Mouse (Mus musculus): ENCODE results near the gene Spice1. TPM values are rescaled to one million over a fixed set of nuclear protein-coding genes. Genes with fewer than 3 reads are reported as not detected.

Spice1 gene
- polyA plus RNA-seq, 1 experiment = 3.1 TPM

DNA sequence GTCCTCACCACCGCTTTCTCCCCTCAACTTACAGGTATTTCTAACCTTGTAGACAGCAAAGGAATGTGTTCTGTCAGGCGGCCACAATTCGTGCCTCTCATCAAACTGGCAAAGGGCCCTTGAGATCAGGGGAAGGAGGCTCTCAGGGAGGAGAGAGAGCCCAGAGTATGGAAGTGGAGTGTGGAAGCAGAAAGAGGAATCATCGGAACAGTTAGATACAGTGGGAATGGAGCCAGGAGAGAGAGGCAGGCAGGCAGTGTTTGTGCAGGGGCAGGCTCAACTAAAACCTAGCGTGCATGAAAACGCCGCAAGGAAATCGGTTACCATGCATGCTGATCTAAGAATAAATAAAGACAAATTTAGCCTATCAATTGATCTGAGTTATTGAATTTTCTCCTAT is 70.7 kb downstream of the Spice1 start:
- H3K79me3 ChIP-seq (ENCODE audit: low read depth) = no peaks in the 10 kb centered on the region
- TF ChIP-seq FOSL1 (IDR thresholded peaks at IDR 0.05; ENCODE audit: insufficient read depth, low read length, poor library complexity, severe bottlenecking) (no peak), MYOG (IDR thresholded peaks at IDR 0.05; ENCODE audit: control insufficient read depth, extremely low read depth, insufficient read length) (no peak), USF1 (IDR thresholded peaks at IDR 0.05; ENCODE audit: low read depth) (no peak), MAX (IDR thresholded peaks at IDR 0.05) (no peak), CTCF (IDR thresholded peaks at IDR 0.05; ENCODE audit: control insufficient read depth, insufficient read depth, insufficient read length) (no peak), CEBPB (IDR thresholded peaks at IDR 0.05; ENCODE audit: low read depth) (no peak), MYOD1 (IDR thresholded peaks at IDR 0.05; ENCODE audit: control insufficient read depth, insufficient read length, low read depth) (no peak)
- no peaks in the 10 kb centered on the region for H3K79me2 ChIP-seq (ENCODE audit: control insufficient read depth, insufficient read depth)
- no peak overlapping the region for H3K4me3 ChIP-seq (ENCODE audit: insufficient read depth, poor library complexity, severe bottlenecking)
- H3K36me3 ChIP-seq (ENCODE audit: control insufficient read depth, insufficient read depth) = no peaks in the 10 kb centered on the region
- peaks cover 5% of the 10 kb centered on the region for H3K27me3 ChIP-seq (ENCODE audit: control insufficient read depth, insufficient read depth, insufficient read length)
- no peak overlapping the region for H3ac ChIP-seq (ENCODE audit: control insufficient read depth, insufficient read length, low read depth)

DNA sequence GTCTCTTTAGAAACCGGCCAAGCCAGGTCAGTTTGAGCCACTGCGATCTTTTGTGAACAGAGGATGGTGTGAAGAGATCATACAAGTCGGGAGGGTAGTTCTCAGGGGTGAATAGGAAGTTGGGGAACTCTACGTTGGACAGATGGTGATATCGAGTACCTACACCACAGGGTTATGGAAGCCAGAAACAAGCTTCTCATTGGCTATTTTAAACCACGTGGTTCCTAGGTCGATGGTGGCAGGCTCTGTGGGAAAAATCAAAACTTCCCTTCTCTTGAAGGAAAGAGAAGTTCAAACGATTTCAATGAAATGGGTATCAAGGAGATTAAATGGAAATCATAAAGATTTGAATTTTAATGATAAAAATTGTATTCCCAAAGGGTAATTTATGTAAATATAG is 74.8 kb downstream of the Spice1 start:
- no peaks in the 10 kb centered on the region for H3K36me3 ChIP-seq (ENCODE audit: control insufficient read depth, insufficient read depth)
- H3K79me3 ChIP-seq (ENCODE audit: low read depth) = no peaks in the 10 kb centered on the region
- no peak for TF ChIP-seq MYOG (IDR thresholded peaks at IDR 0.05; ENCODE audit: control insufficient read depth, extremely low read depth, insufficient read length)
- TF ChIP-seq USF1 (IDR thresholded peaks at IDR 0.05; ENCODE audit: low read depth) = no peak
- TF ChIP-seq MYOD1 (IDR thresholded peaks at IDR 0.05; ENCODE audit: control insufficient read depth, insufficient read length, low read depth) = no peak
- no peak for TF ChIP-seq FOSL1 (IDR thresholded peaks at IDR 0.05; ENCODE audit: insufficient read depth, low read length, poor library complexity, severe bottlenecking)
- TF ChIP-seq CTCF (IDR thresholded peaks at IDR 0.05; ENCODE audit: control insufficient read depth, insufficient read depth, insufficient read length) = no peak
- TF ChIP-seq MAX (IDR thresholded peaks at IDR 0.05) = no peak
- no peak for TF ChIP-seq CEBPB (IDR thresholded peaks at IDR 0.05; ENCODE audit: low read depth)
- no peak overlapping the region for H3K4me3 ChIP-seq (ENCODE audit: insufficient read depth, poor library complexity, severe bottlenecking)
- H3ac ChIP-seq (ENCODE audit: control insufficient read depth, insufficient read length, low read depth) = no peak overlapping the region
- H3K27me3 ChIP-seq (ENCODE audit: control insufficient read depth, insufficient read depth, insufficient read length) = peaks cover 6% of the 10 kb centered on the region
- H3K79me2 ChIP-seq (ENCODE audit: control insufficient read depth, insufficient read depth) = no peaks in the 10 kb centered on the region

DNA sequence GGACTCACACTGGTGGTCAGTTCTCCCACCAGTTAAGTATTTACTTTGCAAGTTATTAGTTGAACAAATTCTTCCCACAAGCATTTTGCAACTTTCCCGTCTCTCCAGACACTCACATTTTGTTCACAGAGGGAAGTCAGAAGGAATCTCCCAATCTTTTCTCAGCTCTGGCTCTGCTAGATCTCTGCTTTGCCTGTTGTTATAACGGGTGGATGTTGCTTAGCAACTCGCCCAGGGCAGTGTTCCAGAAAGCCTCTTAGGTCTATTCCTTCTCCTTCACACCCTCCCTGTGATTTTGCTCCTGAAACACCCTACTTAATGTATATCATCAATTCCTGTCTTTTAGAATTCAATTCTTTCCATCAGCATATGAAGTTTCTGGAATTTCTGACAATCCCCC is 76.6 kb downstream of the Spice1 start:
- Histone ChIP-seq H3K4me3 (ENCODE audit: insufficient read depth, poor library complexity, severe bottlenecking) (no peak overlapping the region), H3ac (ENCODE audit: control insufficient read depth, insufficient read length, low read depth) (no peak overlapping the region), H3K36me3 (ENCODE audit: control insufficient read depth, insufficient read depth) (no peaks in the 10 kb centered on the region), H3K79me3 (ENCODE audit: low read depth) (no peaks in the 10 kb centered on the region), H3K79me2 (ENCODE audit: control insufficient read depth, insufficient read depth) (no peaks in the 10 kb centered on the region), H3K27me3 (ENCODE audit: control insufficient read depth, insufficient read depth, insufficient read length) (peaks cover 6% of the 10 kb centered on the region)
- TF ChIP-seq MYOD1 (IDR thresholded peaks at IDR 0.05; ENCODE audit: control insufficient read depth, insufficient read length, low read depth) = no peak
- TF ChIP-seq USF1 (IDR thresholded peaks at IDR 0.05; ENCODE audit: low read depth) = no peak
- no peak for TF ChIP-seq CEBPB (IDR thresholded peaks at IDR 0.05; ENCODE audit: low read depth)
- TF ChIP-seq FOSL1 (IDR thresholded peaks at IDR 0.05; ENCODE audit: insufficient read depth, low read length, poor library complexity, severe bottlenecking) = no peak
- TF ChIP-seq CTCF (IDR thresholded peaks at IDR 0.05; ENCODE audit: control insufficient read depth, insufficient read depth, insufficient read length) = no peak
- TF ChIP-seq MYOG (IDR thresholded peaks at IDR 0.05; ENCODE audit: control insufficient read depth, extremely low read depth, insufficient read length) = no peak
- TF ChIP-seq MAX (IDR thresholded peaks at IDR 0.05) = no peak

DNA sequence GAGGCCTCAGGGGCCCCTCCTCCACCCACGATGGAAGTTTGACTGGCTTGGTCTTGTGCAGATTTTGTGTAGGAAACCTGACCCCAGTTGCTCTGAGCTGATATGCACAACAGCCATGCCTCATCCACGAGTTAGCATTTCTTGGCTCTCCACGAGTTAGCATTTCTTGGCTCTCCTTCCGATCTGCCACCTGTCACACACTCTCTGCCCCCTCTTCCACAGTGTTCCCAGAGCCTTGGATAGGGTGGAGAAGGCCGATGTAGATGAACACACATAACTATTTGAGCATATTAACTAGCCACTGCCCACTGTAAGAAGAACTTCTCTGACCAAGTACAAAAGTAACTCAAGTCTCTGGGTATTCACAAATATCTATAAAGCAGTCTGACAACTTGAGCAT is 81.5 kb downstream of the Spice1 start:
- Histone ChIP-seq H3ac (ENCODE audit: control insufficient read depth, insufficient read length, low read depth) (no peak overlapping the region), H3K4me3 (ENCODE audit: insufficient read depth, poor library complexity, severe bottlenecking) (no peak overlapping the region), H3K79me2 (ENCODE audit: control insufficient read depth, insufficient read depth) (no peaks in the 10 kb centered on the region), H3K36me3 (ENCODE audit: control insufficient read depth, insufficient read depth) (no peaks in the 10 kb centered on the region), H3K79me3 (ENCODE audit: low read depth) (no peaks in the 10 kb centered on the region), H3K27me3 (ENCODE audit: control insufficient read depth, insufficient read depth, insufficient read length) (peaks cover 4% of the 10 kb centered on the region)
- no peak for TF ChIP-seq MYOG (IDR thresholded peaks at IDR 0.05; ENCODE audit: control insufficient read depth, extremely low read depth, insufficient read length)
- TF ChIP-seq MAX (IDR thresholded peaks at IDR 0.05) = no peak
- TF ChIP-seq USF1 (IDR thresholded peaks at IDR 0.05; ENCODE audit: low read depth) = no peak
- TF ChIP-seq CEBPB (IDR thresholded peaks at IDR 0.05; ENCODE audit: low read depth) = no peak
- no peak for TF ChIP-seq MYOD1 (IDR thresholded peaks at IDR 0.05; ENCODE audit: control insufficient read depth, insufficient read length, low read depth)
- no peak for TF ChIP-seq CTCF (IDR thresholded peaks at IDR 0.05; ENCODE audit: control insufficient read depth, insufficient read depth, insufficient read length)
- TF ChIP-seq FOSL1 (IDR thresholded peaks at IDR 0.05; ENCODE audit: insufficient read depth, low read length, poor library complexity, severe bottlenecking) = no peak

DNA sequence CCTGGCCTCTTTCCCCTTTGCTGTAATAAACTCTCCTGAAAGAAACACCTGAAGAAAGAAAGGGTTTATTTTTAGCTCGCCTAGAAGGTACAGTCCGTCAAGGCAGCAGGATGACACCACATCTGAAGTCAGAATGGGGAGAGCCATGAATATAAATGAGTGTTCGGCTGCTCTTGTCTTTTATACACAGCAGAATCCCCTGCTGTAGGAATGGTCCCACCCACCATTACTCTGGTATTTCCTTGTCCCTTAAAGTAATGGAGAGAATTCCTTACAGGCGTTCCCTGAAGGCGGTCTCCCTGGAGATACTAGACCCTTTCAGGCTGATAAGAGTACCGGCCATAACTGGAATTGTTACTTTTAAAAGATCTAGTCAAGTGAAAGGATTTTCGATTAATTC is 83.1 kb downstream of the Spice1 start:
- no peaks in the 10 kb centered on the region for H3K79me2 ChIP-seq (ENCODE audit: control insufficient read depth, insufficient read depth)
- H3K36me3 ChIP-seq (ENCODE audit: control insufficient read depth, insufficient read depth) = no peaks in the 10 kb centered on the region
- no peaks in the 10 kb centered on the region for H3K27me3 ChIP-seq (ENCODE audit: control insufficient read depth, insufficient read depth, insufficient read length)
- TF ChIP-seq USF1 (IDR thresholded peaks at IDR 0.05; ENCODE audit: low read depth) = no peak
- TF ChIP-seq MYOD1 (IDR thresholded peaks at IDR 0.05; ENCODE audit: control insufficient read depth, insufficient read length, low read depth) = no peak
- no peak for TF ChIP-seq CTCF (IDR thresholded peaks at IDR 0.05; ENCODE audit: control insufficient read depth, insufficient read depth, insufficient read length)
- TF ChIP-seq MAX (IDR thresholded peaks at IDR 0.05) = no peak
- no peak for TF ChIP-seq FOSL1 (IDR thresholded peaks at IDR 0.05; ENCODE audit: insufficient read depth, low read length, poor library complexity, severe bottlenecking)
- no peak for TF ChIP-seq CEBPB (IDR thresholded peaks at IDR 0.05; ENCODE audit: low read depth)
- no peak for TF ChIP-seq MYOG (IDR thresholded peaks at IDR 0.05; ENCODE audit: control insufficient read depth, extremely low read depth, insufficient read length)
- H3ac ChIP-seq (ENCODE audit: control insufficient read depth, insufficient read length, low read depth) = no peak overlapping the region
- H3K4me3 ChIP-seq (ENCODE audit: insufficient read depth, poor library complexity, severe bottlenecking) = no peak overlapping the region
- H3K79me3 ChIP-seq (ENCODE audit: low read depth) = no peaks in the 10 kb centered on the region

DNA sequence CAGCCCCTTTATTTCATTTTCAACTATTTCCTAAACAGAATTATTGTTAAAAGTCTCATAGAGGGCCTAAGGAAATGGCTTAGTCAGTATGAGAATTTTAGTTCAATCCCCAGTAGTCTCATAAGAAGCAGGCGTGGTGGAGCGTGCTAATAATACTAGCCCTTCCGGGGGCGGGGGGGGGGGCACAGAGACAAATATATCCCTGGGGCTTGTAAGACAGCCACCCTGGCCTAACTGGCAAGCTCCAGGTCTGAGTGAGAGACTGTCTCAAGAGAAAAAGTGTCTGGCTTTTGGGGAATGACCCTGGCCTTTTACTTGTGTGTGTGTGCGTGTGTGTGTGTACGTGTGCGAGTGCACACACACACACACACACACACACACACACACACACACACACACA is 88.0 kb downstream of the Spice1 start:
- H3K79me2 ChIP-seq (ENCODE audit: control insufficient read depth, insufficient read depth) = no peaks in the 10 kb centered on the region
- TF ChIP-seq FOSL1 (IDR thresholded peaks at IDR 0.05; ENCODE audit: insufficient read depth, low read length, poor library complexity, severe bottlenecking) (no peak), CTCF (IDR thresholded peaks at IDR 0.05; ENCODE audit: control insufficient read depth, insufficient read depth, insufficient read length) (no peak), CEBPB (IDR thresholded peaks at IDR 0.05; ENCODE audit: low read depth) (no peak), MYOG (IDR thresholded peaks at IDR 0.05; ENCODE audit: control insufficient read depth, extremely low read depth, insufficient read length) (no peak), MYOD1 (IDR thresholded peaks at IDR 0.05; ENCODE audit: control insufficient read depth, insufficient read length, low read depth) (no peak), USF1 (IDR thresholded peaks at IDR 0.05; ENCODE audit: low read depth) (no peak), MAX (IDR thresholded peaks at IDR 0.05) (no peak)
- H3K36me3 ChIP-seq (ENCODE audit: control insufficient read depth, insufficient read depth) = no peaks in the 10 kb centered on the region
- no peak overlapping the region for H3ac ChIP-seq (ENCODE audit: control insufficient read depth, insufficient read length, low read depth)
- no peaks in the 10 kb centered on the region for H3K79me3 ChIP-seq (ENCODE audit: low read depth)
- H3K27me3 ChIP-seq (ENCODE audit: control insufficient read depth, insufficient read depth, insufficient read length) = no peaks in the 10 kb centered on the region
- H3K4me3 ChIP-seq (ENCODE audit: insufficient read depth, poor library complexity, severe bottlenecking) = no peak overlapping the region

Measured in C2C12 (cell line).